Mouse (Mus musculus) kidney, postnatal 4 days (tissue): ENCODE data around the gene Samd8.

Experiments used
- DNase-seq, 2 experiments: peaks; one replicate each; pipeline ENCODE4 v3.0.0; 2021; ENCODE audit warnings: mixed read lengths in 2 of 2

Samd8 gene

DNA sequence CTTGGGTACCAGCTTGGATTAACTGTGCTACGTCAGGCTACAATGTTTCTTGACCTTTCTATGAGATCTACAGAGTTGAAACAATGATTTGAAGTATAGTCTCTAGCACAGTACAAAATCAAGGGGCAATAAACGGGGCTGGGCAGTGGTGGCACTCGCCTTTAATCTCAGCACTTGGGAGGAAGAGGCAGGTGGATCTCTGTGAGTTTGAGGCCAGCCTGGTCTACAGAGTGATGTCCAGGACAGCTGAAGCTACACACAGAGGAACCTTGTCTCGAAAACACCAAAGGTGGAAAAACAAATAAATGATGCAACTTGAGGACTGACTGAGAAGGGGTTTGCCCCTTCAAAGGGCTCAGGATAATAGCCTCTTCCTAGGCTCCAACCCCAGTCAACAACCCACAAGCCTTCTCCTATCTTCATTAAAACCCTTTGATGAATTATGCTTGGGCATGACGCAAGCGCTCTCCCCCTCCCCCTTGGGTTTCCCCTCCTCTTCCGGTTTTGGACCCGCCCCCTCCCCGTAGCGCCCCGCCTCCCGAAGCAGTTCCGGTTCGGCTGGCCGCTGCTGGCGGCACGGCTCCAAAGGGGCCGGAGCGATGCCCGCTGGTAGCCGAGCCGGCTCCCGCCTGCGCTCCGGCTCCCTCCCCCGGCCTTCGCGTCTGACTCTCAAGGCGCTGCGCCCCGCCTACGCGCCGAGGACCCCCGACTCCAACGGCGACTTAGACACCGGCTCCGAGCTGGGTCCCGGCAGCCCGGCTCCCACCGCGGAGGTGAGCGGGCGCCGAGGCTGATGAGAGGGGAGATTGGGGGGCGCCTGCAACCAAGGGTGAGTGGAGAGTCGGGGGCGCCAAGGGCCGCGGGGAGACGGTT is at the start of gene Samd8:
Gene Samd8 (plus strand): TSS at position 524 of the 873 bp plus-strand sequence.
- peak; percentile 88 to 93 for DNase-seq

DNA sequence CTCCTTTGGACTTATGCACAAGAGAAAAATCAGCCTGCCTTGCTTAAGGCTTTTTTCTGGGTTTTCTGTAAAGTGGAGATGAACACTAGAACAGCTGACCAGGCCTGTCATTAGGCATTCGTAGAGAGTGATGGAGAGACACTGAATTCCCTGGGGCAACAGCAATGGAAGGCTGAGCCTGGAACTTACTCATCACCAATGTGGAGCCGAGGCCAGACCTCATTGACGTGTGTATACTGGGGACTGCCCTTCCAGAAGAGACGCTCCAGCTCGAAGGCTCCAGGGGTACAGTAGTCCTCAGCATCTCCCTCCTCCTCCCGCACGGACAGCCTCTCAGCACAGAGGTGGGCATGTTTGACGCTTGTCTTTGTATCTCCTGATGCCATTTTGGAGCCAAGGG is 47.6 kb upstream of the Samd8 start:
- no peak for DNase-seq

DNA sequence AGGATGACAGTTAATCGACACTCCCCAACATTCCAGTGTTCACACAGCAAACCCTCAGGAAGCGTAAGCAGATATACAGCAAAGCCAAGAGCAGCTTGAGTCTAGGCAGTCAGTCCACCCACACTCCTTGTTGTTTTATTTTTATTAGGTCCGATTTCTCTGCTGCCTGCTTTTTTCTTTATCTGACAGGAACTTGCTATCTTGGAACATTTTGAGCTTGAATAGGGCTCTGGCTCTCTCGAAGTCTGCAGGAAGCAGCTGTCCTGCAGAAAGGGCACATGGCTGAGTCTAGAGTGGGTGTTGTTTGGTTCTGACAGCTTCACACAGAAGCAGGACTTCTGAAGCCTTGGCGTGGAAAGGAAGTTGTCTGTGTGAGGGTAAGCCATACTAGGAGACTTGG is 47.1 kb upstream of the Samd8 start:
- peak in 1 of 2 experiments; percentile 33 for DNase-seq

DNA sequence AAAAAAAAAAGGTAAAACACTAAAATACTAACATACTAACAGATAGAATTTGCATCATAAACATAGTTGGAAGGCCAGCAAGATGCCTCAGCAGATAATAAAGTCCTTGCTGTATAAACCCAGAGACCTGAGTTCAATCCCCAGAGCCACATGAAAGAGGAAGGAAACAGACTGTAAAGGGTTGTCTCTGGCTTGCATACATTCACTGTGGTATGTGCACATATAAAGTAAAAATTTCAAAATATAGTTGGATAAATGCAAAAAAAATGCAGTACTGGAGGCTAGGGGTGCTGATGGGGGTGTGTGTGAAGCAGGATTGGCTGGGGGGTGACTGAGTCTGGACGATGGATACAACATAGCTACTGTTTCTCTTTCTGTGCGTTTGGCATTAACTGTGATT is 44.9 kb upstream of the Samd8 start:
- no peak for DNase-seq

DNA sequence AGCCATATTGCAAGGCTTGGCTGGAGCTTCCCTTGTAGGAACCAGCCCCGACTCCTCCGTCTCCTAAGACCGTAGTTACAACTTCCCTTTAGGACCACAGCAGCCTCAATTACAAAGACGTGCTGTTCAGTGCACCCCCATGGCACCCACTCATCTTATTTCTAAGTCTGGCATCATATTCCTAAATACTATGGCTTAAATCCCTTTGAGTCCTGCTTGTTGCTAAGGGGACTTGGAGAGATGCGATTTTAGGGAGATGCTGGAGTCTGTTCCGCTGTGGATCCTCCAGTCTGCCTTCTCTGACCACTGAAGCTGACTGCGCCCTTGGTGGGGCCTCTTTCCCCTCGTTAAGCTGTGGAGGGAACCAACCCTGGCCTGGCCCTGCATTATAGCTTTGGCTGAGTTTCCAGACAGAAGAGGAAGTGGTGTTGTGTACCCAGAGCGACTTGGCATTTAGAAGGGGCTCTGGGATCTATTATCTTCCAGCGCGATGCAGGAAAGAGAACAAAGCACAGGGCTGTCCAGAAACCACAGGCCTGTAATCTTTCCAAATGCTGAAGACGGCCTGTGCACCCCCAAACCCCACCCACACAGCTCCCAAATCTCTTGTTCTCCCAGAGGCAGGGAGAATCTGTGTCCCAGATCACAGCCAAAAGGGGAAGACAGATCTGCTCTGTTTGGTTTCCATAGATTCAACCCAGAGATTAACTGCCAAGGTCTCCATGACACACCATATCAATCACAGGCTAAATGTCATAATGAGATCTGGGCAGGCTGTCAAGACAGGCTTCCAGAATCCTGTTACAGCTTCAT is 43.4 kb upstream of the Samd8 start:
- DNase-seq: peak; percentile 24 to 43

DNA sequence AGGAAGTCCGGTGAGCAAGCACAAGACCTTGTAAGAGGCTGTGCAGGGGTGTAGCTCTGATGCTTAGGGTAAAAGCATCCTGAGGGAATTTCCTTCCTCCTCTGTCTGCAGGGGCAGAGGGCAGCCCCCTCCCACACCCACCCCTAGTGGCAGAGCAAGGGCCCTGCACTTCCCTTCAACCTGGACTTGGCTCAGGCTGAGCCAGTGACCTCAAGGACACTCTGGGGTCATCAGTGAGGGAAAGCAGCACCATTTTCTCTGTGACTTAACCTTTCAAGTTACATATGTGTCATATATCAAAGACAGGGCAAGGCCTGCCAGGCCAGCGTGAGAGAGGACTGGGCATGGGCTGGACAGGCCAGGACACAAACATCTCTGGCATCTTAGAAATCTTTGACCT is 40.8 kb upstream of the Samd8 start:
- DNase-seq: no peak

DNA sequence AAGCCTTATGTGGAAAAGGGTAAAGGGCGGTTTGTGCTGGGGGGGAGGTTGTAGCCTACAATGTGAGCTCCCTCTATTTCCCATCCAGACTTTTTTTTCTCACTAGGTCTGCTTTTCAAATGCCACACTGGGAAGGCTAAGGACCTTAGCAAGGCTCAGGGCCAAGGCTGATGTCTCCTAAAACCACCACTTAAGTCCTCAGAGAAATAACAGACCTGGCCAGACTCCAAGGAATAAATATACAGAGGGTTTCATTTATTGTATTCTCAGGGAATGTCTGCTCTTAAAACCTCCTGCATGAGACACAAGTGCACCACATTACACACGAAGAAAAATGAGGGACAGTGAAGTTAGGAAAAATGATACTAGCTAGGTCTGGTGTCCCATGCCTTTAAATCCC is 39.1 kb upstream of the Samd8 start:
- DNase-seq: no peak

DNA sequence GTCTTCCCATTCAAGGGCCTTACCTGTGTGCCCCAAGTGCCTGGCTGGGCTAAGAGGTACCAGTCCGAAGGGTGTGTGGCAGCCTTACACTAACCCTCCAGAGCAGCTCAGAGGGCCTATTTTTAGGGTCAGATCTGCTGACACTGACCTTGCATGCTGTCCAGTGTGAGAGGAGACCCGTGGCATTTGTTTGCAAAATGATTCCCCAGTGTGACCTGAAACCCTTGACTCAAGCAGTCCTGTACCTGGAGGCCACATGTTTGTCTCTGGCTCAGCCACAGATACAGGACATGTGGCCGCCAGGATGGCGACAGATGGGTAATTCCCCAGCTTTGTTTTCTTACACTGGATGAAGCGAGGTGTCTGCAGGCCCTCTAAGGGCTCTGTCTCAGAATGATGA is 35.8 kb upstream of the Samd8 start, which contains the start of gene Dupd1:
Gene Dupd1 (minus strand): TSS at position 91 of the 400 bp plus-strand sequence.
- no peak for DNase-seq

DNA sequence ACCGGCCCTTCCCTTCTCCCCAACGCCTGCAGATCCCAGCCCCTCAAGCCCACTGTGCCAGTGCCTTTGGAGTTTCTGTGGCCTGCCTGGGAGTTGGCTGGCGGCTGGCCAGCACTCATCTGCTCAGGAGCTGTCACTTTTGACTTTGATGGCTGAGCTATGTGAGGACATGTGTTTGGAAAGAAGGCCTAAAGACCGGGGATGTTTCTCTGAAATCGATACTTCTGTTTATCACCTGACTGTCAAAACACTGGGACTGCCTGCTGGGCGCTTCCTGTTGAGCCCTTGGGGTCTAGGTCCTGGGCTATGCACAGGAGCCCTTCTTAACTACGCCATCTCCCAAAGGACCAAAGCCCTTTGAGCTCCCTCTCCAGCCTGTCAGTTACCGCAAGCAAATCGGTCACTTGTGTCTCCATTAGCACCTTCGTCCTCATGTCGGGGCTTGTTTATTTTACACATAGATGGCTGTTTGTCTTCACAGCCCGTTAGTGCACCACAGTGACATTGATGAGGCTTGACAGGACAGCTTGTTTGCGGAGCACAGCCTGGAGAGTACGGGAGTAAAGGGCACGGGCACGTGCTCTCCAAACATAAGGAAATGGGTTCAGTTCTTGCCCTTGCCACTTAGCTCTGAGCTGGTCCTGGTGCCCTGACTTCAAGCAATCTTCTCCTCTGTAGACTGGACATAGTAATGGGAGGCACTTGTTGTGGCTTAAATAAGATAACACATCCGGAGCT is 30.5 kb upstream of the Samd8 start:
- DNase-seq: no peak

DNA sequence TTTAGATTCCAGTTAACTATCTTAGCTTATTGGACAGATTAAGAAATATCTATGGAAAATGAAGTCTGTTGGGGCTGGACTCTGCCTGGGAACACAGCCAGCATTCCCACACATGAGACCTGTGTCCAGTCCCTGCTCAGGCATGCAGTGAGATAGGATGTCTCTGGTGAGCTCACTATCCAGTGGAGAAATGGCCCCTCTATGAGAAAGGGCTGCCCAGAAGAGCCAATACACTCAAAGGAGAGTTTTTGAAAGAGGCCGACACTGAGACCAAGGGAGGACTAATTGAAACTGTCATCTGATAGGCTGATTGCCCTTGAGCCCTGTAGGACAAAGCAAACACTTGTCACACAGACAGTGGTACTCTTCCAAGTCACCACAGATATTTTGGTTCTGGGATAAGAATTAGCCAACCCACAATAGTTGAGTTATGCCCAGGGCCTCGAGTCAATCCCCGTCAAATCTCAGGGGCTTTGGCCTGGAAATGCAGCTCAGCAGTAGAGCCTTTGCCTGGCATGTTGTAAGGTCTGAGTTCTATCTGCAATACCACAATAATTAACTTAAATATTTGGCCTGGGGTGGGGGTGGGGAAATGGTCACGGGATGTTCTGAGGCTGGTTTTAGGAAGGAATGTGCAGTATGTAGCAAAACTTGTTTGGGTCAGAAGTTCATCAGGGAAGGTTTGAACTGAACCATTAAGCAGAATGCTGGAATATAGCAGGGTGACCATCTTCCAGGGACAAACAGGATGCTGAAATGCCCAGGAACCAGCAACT is 29.7 kb upstream of the Samd8 start:
- no peak for DNase-seq

DNA sequence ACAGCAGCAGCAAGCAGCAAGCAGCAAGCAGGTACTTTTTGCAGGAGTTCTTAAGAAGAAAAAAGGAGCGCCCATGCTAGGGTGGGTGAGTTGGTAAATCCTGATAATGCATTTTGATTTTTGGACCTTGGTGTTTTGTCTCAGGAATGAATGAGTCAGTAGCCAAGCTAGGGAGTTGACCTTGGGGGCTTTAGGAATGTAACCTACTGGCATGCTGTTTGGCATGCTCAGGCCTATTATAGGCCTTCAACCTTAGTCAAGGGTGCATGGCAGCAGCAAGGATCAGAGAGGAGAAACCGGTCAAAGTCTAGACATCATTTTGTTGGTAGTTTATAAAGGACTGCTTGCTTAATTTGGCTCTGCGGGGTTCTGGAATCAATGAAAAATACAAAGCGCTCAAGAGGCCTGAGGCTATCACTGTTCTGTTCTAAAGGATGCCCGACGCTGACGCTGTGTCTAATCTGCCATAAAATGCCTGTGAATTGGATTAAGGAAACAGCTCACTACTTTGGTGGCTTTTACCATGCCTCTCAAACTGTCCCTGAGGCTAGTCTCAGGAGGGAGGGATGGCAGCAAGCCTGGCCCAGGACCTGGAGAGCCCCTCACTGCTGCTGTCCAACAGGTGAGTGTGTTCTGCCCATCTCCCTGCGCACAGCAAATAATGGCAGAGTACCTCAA is 28.2 kb upstream of the Samd8 start:
- DNase-seq: no peak

DNA sequence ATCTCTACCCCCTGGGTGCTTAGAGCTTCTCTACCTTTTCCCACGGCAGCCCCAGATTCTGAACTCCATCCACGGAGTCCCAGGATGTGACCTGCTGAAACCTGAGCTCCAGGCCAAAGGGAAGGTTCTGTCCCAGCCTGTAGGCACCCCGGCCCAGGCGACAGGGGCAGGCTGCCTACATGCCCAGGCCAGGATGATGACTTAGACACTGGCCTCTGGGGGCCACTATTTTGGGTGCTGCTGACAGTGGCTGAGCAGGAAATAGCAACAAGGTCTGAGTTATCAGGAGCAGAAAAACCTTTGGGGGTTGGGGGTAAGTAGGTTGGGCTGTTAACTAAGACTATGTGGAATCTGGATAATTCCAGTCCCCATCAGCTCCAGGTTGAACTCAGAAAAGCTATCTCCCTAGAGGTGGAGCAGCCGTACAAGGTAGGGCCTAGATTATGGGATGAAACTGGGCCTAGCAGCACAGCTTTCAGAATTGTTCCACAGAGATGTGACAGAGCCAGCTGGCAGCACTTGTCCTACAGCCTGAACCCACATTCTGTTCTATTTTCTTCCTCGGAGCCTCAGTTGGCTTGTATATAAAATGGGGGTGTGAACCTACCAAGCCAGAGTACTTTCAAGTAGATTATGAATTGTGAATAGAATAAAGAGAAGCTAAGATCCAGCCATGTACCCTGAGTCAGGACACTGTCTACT is 21.1 kb upstream of the Samd8 start:
- no peak for DNase-seq

DNA sequence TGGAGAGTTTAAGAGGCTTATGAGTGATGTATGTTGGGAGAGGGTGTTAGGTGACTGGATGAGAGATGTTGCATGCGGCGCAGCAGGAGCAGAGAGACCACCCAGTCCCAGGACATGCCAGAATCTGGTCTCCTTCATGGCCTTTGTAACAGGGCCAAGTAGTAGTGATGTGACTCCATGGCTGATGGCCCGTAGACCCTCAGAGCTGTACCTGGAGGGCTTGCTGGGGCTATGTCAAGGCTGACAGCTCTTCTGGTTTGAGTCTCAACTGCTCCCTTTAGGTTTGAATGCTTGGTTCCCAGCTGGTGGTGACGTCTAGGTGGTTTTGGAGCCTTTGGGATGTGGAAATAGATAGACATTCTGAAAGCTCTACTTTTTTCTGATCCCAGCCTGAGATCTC is 20.4 kb upstream of the Samd8 start:
- DNase-seq: no peak

DNA sequence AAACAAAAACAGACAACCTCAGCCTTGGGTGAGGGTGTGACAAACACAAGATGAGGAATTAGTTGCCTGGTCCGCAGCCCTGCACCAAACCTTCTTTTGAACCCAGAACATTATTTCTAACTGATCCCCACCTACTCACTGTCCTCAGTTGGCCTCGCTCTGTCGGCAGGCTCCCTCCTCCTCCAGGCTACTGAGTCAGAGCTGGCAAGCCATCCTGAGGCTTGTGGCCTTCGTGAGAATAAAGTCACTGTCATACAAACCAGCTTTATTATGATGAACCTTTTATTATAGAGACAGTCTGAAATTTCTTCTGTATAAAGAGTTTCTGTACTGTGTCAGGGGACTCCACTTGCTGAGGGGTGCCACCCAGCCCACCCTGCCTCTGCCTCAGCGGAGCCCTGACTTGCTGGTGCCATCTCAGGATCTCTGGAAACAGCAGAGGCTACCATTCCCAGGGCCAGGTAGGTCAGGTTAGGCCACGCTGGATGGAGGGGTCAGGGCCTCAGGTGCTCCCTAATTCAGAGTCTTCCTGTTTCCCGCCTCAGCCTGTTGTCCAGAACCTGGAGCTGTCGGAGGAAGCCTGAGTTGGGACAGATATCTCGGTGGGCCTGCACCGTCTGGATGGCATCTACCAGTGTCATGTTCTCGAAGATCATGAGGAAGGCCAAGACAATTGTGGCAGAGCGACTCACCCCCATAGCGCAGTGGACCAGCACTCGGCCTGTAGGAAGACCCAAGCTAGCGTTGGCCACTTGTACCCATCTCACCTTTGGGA is 17.0 kb upstream of the Samd8 start:
- no peak for DNase-seq

DNA sequence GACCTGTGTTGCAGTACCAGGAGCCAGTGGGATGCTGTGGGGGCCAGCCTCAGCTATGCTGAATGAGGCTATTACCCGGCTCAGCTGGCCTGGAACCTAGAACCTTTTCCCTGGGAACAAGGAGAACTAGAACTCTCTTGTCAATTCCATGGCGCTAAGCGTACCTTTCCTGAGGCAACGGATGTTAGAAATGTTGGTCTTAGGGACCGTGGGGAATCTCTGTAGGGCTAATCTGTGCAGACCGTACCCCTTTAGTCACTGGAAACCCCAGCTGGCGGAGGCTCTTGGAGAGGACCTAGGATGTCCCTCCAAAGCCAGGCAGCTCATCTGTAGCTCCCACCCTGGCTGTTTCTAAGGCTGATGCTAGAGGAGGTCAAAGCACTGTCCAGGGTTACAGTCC is 10.0 kb upstream of the Samd8 start:
- DNase-seq: no peak

DNA sequence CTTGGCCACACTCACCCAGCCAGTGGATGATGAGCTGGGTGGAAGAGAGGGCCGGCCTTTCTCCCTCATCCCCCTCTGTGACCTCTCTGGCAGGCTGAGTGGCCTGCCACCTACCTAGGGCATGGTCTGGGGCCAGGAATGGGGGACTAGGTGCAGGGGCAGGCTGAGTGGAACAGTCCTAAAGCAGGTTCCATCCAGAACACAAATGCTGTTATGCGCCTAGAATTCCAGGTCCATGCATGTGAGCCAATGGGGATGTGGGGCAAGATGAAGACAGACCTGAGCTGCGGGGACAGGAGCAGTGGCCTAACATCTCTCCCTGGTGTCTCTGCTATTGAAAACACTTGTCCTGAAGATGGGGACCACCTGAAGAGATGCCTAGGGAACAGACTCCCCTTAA is 9.0 kb upstream of the Samd8 start:
- no peak for DNase-seq

DNA sequence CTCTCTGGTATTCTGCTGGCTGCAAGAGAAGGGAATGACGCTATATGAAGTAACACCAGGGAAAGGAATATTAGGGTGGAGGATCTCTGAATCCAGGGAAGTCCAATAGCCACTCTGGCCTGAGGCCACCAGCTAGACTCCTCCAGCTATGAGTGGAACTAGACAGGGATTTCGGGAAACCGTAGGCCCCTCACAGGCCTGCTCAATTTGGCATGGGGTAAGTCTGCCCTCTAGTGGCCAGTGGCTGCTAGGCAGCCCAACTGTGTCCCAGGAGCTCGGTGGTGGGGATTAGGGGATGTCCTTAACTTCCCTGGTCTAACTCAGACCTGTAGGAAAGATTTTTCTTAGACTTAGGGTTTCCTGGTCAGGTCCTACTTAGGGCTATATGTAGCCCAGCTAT is 8.5 kb upstream of the Samd8 start:
- peak; percentile 89 to 90 for DNase-seq

DNA sequence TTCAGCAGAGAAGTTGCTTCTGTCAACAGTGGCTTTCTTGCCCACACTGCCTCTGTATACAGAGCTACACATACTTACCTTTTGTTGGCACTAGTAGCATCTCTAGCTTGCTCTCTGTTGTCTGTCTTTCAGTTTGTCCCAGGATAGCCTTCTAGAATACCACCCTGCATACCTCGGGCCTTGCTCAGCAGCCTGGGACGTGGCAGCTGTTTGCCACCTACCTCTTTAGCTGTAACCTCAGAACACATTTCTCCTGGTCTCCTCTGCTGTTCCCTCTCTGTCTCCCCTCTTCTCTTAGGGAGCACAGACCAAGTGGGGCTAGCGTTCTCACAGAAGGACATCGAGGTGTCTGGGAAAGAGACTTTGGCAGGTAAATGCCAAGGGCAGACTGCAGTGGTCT is 7.9 kb upstream of the Samd8 start:
- DNase-seq: no peak

DNA sequence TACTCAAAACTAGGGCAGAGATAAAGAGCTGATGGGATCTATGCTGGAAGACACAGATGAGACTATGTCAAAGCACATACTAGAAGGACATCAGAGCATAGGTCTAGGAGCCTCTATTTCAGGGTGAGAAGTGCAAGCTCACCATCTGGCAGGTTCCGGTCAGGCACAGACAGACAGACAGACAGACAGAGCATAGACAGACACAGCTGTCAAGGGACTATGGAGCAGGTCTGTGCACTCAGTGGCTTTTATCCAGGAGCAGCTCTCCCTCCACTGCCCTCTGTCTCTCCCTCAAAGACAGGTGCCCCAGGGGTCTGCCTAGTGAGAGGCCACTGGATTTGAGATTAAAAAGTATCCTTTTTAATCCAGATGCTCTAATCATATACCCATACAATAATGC is 6.2 kb upstream of the Samd8 start:
- DNase-seq: no peak

DNA sequence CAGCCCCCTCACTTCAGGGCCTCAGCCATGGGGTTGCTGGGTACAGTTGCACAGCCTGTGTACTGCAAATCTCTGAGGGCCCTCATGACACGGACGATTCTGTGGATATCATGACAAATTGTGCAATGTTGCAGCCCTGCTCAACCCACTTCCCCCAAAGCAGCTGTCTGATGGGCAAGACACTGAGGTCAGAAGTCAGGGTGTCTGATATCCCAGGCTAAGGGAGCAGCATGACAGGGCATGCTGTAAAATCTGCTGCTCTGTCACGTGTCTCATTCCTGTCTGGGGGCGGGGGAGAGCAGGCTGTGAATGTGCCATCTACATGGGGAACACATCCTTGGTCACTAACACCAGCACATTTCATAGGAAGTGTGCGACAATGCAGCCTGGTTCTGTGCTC is 5.2 kb upstream of the Samd8 start:
- DNase-seq: no peak
